Mouse (Mus musculus) forebrain, embryonic 16.5 days (tissue): ENCODE data around the gene Dnah12. TPM values are rescaled to one million over a fixed set of nuclear protein-coding genes. Genes with fewer than 3 reads are reported as not detected.

Experiments
- ATAC-seq: fragments of 200-750 bp; cut with Nextera tagmentation; 2 replicates; pipeline ENCODE4 v1.8.0; 2017; ENCODE audit warnings: mild to moderate bottlenecking, moderate library complexity
- H3K27ac ChIP-seq: fragments of 300-500 bp; sonication (generic); 2 replicates; pipeline ENCODE4 v1.5.1; 2014; ENCODE audit warnings: low read length, control low read depth
- H3K27me3 ChIP-seq: fragments of 300-500 bp; sonication (generic); replicated peaks from 2 replicates; pipeline ENCODE4 v1.6.1; 2014; ENCODE audit warnings: low read length; ENCODE audit not compliant: control insufficient read depth, insufficient read depth
- H3K36me3 ChIP-seq: fragments of 300-500 bp; sonication (generic); 2 replicates; pipeline ENCODE4 v1.6.1; 2014; ENCODE audit not compliant: control insufficient read depth, insufficient read depth
- H3K4me1 ChIP-seq: fragments of 300-500 bp; sonication (generic); replicated peaks from 2 replicates; pipeline ENCODE4 v1.6.1; 2014; ENCODE audit warnings: low read length; ENCODE audit not compliant: control insufficient read depth, insufficient read depth
- H3K4me2 ChIP-seq: fragments of 300-500 bp; sonication (generic); 2 replicates; pipeline ENCODE4 v1.6.1; 2014; ENCODE audit warnings: mild to moderate bottlenecking, low read length, control low read depth
- H3K4me3 ChIP-seq: fragments of 300-500 bp; sonication (generic); replicated peaks from 2 replicates; pipeline ENCODE4 v1.5.1; 2014; ENCODE audit warnings: mild to moderate bottlenecking, low read length, control low read depth
- H3K9ac ChIP-seq: fragments of 300-500 bp; sonication (generic); replicated peaks from 2 replicates; pipeline ENCODE4 v1.6.1; 2014; ENCODE audit warnings: low read depth, low read length, control low read depth
- H3K9me3 ChIP-seq: fragments of 300-500 bp; sonication (generic); 2 replicates; pipeline ENCODE4 v1.6.1; 2016; ENCODE audit warnings: low read length; ENCODE audit not compliant: control insufficient read depth
- WGBS: fragments of 180-500 bp; shearing (Covaris S2); extraction: QIAGEN DNeasy Blood & Tissue Kit; methylation state at CpG from one replicate; pipeline ENCODE4 v1.1.7; 2014; 5-methylcytosine and 5-hydroxymethylcytosine counted together
- microRNA-seq: library from miRNA; unstranded; fragments of <30 nt; microRNA quantifications from one replicate; pipeline ENCODE4, GENCODE M21; 2017
- polyA plus RNA-seq: library from polyadenylated mRNA; unstranded; fragments of >200 nt; fragmentation: Nextera tagmentation; extraction: Ambion mirVana; gene quantifications from 2 replicates; pipeline ENCODE4 v1.2.1, GENCODE M21; 2015

Dnah12 gene
- polyA plus RNA-seq, 1 experiment from 2014 or later = 0.11 TPM

DNA sequence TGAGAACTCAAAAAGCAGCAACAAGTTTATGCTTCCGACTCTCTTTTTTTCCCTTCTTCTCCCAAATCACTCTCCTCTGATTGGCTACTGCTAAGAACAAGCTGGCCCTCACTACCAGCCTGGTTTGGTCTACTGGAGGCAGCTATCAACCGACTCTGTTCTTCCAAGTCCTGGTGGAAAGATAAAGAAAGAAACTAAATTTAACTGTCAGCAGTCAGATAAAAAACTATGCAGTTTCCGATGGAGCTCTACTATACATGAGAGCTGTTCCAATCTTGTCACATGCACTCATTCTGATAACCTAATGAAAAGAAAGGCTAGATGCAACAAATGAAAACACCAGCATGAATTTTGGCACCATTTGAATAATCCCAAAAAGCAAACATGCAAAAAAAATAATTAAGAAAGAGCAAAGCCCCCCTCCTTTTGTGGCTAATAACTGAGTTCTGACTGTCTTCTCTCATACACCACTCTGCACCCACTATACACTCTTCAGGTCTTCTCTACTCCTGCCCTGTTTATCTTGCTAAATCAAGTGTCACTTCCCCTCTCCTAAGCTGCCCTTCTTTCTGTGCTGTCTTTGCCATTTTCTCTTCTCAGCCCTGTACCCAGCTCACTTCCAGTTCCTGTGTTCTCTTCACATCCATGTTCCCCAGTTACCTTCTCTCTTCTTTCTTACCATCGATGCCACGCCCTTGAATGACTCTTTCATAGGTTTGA, 230.8 kb downstream of the Dnah12 start:
- H3K4me2 ChIP-seq = no peak overlapping the region
- H3K27me3 ChIP-seq = no peaks in the 10 kb centered on the region
- no peak overlapping the region for H3K9ac ChIP-seq
- 94% methylated on average over 5 of the region's 5 CpGs for WGBS
- no peaks in the 10 kb centered on the region for H3K4me1 ChIP-seq
- H3K9me3 ChIP-seq = no peaks in the 10 kb centered on the region
- no peak overlapping the region for H3K27ac ChIP-seq
- H3K36me3 ChIP-seq = peaks cover 14% of the 10 kb centered on the region
- H3K4me3 ChIP-seq = no peak overlapping the region
- ATAC-seq = no peak

DNA sequence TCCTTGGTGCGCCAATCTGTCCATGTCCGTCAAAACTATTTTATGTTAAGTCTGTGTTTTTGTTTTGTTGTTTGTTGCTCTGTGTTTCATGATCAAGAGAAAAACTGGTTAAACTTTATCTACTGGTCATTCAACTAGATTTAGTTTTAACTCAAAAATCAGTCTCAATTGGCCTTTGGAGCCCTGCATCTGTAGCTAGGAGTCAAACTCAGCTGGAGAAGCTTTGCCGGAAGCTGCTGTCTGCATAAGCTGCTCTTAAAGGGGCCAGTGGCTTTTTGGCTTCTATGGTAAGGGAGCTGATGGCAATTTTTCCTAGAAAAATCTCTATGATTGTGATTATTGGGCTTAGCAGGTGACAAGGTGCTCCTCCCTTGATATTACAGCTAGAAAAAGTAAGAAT, 241.8 kb downstream of the Dnah12 start:
- 95% methylated on average over 3 of the region's 3 CpGs for WGBS
- Histone ChIP-seq H3K4me1 (no peaks in the 10 kb centered on the region), H3K4me3 (no peak overlapping the region), H3K9me3 (no peaks in the 10 kb centered on the region), H3K9ac (no peak overlapping the region), H3K27me3 (no peaks in the 10 kb centered on the region), H3K36me3 (peaks cover 7% of the 10 kb centered on the region; the same call in 1 of the 2 replicates), H3K27ac (no peak overlapping the region), H3K4me2 (no peak overlapping the region)
- no peak for ATAC-seq

DNA sequence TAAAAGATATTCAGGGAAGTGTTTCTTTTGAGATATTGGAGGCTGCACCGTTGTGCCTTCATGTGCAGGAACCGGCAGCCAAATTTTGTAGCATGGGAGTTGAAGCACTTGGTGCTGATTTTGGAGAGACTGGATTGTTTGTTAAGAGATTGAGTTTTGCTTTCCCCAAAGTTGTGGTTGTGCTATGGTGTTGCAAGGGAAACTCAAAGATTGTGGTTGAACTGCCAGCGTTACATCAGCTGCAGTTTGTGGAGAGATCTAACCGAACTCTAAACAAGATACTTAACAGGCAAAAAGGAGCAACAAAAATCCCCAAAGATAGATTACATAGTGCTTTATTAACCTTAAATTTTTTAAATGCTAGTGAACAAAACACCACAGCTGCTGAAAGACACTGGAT, 242.5 kb downstream of the Dnah12 start:
- H3K4me3 ChIP-seq = no peak overlapping the region
- ATAC-seq = no peak
- 90% methylated on average over 4 of the region's 4 CpGs for WGBS
- H3K4me1 ChIP-seq = no peaks in the 10 kb centered on the region
- H3K4me2 ChIP-seq = no peak overlapping the region
- H3K9ac ChIP-seq = no peak overlapping the region
- no peak overlapping the region for H3K27ac ChIP-seq
- peaks cover 9% of the 10 kb centered on the region; the same call in 1 of the 2 replicates for H3K36me3 ChIP-seq
- no peaks in the 10 kb centered on the region for H3K27me3 ChIP-seq
- no peaks in the 10 kb centered on the region for H3K9me3 ChIP-seq

Small RNAs within 50 kb of the gene (microRNA-seq; reads per million reads assigned to microRNA genes)
- gene Mir7672 = not detected

Other genes with a start within 250 kb of the Dnah12 start
- 13.3 and 14.3 TPM in 2 replicates for gene Slmap, start 158.3 kb upstream of the Dnah12 start, polyA plus RNA-seq
- gene Dennd6a, start 119.4 kb upstream of the Dnah12 start, polyA plus RNA-seq = 21.1 and 23.6 TPM in 2 replicates
- 643 and 695 TPM in 2 replicates for gene Arf4, start 55.2 kb upstream of the Dnah12 start, polyA plus RNA-seq
- gene Pde12, start 23.4 kb upstream of the Dnah12 start, polyA plus RNA-seq = 12.7 TPM in 2 replicates
- gene Asb14, start 201.3 kb downstream of the Dnah12 start, polyA plus RNA-seq = 0.25 TPM in 1 of 2 replicates, not detected in the other